Mouse (Mus musculus): Measurements from ENCODE around the gene Rac2.

DNA sequence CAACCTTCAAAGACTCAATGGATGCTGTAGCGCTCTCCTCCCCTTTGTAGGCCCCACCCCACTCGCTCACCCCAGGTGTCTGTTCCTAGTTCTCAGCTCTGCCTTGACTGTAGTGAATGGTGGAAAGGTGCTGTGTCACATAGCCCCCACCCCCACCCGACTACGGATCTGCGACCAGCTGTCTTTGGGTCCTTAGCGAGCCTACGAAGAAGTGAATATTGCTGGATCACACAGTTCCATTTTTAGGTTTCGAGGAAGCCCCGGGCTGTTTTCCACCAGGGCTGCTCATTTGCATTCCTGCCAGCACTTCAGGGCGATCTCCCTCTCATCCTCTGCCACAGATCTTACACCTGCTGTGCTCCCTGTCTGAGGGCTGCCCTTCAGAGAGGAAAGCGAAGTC lies 10.8 kb upstream of the Rac2 start:
- TF ChIP-seq CTCF (IDR thresholded peaks at IDR 0.05; ENCODE audit: extremely low read depth, insufficient read length, insufficient replicate concordance, low read depth, low read length) = no peak
- no peak for TF ChIP-seq POLR2A (IDR thresholded peaks at IDR 0.05; ENCODE audit: low read depth, low read length)
